Mouse (Mus musculus) heart, postnatal 0 days (tissue): Measurements from ENCODE around the gene Disp1. TPM values are rescaled to one million over a fixed set of nuclear protein-coding genes. Genes with fewer than 3 reads are reported as not detected.

Source experiments
- ATAC-seq: fragments of 200-750 bp; cut with Nextera tagmentation; 2 replicates; pipeline ENCODE4 v1.8.0; 2017; ENCODE audit warnings: low read depth, moderate number of reproducible peaks, moderate library complexity; ENCODE audit not compliant: insufficient read depth
- DNase-seq: peaks from one replicate; pipeline ENCODE4 v3.0.0-alpha.2; 2016; ENCODE audit warnings: low spot score
- H3K27ac ChIP-seq: fragments of 300-500 bp; sonication (generic); 2 replicates; pipeline ENCODE4 v1.5.1; 2014; ENCODE audit warnings: low read depth, mild to moderate bottlenecking
- H3K27me3 ChIP-seq: fragments of 300-500 bp; sonication (generic); 2 replicates; pipeline ENCODE4 v1.6.1; 2014; ENCODE audit warnings: low read length, mixed read lengths; ENCODE audit not compliant: control insufficient read depth, insufficient read depth
- H3K36me3 ChIP-seq: fragments of 300-500 bp; sonication (generic); replicated peaks from 2 replicates; pipeline ENCODE4 v1.6.1; 2014; ENCODE audit warnings: low read length, mixed read lengths; ENCODE audit not compliant: control insufficient read depth, insufficient read depth
- H3K4me1 ChIP-seq: fragments of 300-500 bp; sonication (generic); 2 replicates; pipeline ENCODE4 v1.6.1; 2014; ENCODE audit warnings: antibody characterized with exemption; ENCODE audit not compliant: control insufficient read depth, insufficient read depth
- H3K4me2 ChIP-seq: fragments of 300-500 bp; sonication (generic); 2 replicates; pipeline ENCODE4 v1.6.1; 2014; ENCODE audit warnings: low read depth, mild to moderate bottlenecking, low read length, moderate library complexity
- H3K4me3 ChIP-seq: fragments of 300-500 bp; sonication (generic); 2 replicates; pipeline ENCODE4 v1.5.1; 2014; ENCODE audit warnings: low read depth, low read length
- H3K9ac ChIP-seq: fragments of 300-500 bp; sonication (generic); replicated peaks from 2 replicates; pipeline ENCODE4 v1.6.1; 2014; ENCODE audit warnings: low read depth, low read length, mixed read lengths
- H3K9me3 ChIP-seq: fragments of 300-500 bp; sonication (generic); replicated peaks from 2 replicates; pipeline ENCODE4 v1.6.1; 2016; ENCODE audit warnings: low read length; ENCODE audit not compliant: control insufficient read depth
- CTCF ChIP-seq: IDR thresholded peaks from 2 replicates; pipeline ENCODE4 v1.5.1; 2016; ENCODE audit warnings: antibody characterized with exemption, control low read depth, low read depth
- EP300 ChIP-seq: IDR thresholded peaks from 2 replicates; pipeline ENCODE4 v1.6.1; 2016; ENCODE audit warnings: antibody characterized with exemption, low read depth
- WGBS: fragments of 180-500 bp; shearing (Covaris S2); extraction: QIAGEN DNeasy Blood & Tissue Kit; methylation state at CpG from one replicate; pipeline ENCODE4 v1.1.7; 2014; 5-methylcytosine and 5-hydroxymethylcytosine counted together
- polyA plus RNA-seq: library from polyadenylated mRNA; unstranded; fragments of >200 nt; fragmentation: Nextera tagmentation; extraction: Ambion mirVana; gene quantifications from 2 replicates; pipeline ENCODE4 v1.2.1, GENCODE M21; 2015
- total RNA-seq: library from RNA; depleted of rRNA; stranded (reverse); fragments of >200 nt; gene quantifications from 2 replicates; pipeline ENCODE4 v1.2.3, GENCODE M21; 2014; ENCODE audit warnings: low replicate concordance

The Disp1 gene
- total and polyA plus RNA-seq, 2 experiments from 2014 or later = 5.8 to 8.1 TPM

DNA sequence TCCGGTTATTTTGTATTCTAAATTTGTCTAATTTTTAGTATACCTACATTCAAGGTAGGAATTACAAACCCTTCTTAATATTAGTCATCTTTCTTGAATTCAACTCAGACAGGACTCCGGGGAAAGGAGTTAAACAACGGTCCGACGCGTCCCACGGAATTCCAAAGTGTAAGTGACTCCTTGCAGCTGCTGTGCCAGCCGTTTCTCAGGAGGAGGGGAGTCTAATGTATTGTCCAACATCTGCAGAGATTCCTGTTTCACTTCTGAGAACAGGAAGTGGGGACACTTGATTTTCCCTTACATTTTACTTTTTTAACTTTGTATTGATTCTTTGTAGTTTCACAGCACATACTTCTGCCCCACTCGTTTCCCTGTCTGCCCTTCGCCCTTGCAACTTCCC lies 104.9 kb downstream of the Disp1 start:
- H3K4me1 ChIP-seq = peaks cover 19% of the 10 kb centered on the region
- 58% methylated on average over 10 of the region's 10 CpGs for WGBS
- H3K9me3 ChIP-seq = no peaks in the 10 kb centered on the region
- no peak overlapping the region for H3K27ac ChIP-seq
- H3K9ac ChIP-seq = no peak overlapping the region
- H3K36me3 ChIP-seq = no peaks in the 10 kb centered on the region
- TF ChIP-seq EP300 (no peak), CTCF (no peak)
- no peak overlapping the region for H3K4me3 ChIP-seq
- DNase-seq (no peak), ATAC-seq (no peak)
- H3K27me3 ChIP-seq = no peaks in the 10 kb centered on the region
- no peak overlapping the region for H3K4me2 ChIP-seq

DNA sequence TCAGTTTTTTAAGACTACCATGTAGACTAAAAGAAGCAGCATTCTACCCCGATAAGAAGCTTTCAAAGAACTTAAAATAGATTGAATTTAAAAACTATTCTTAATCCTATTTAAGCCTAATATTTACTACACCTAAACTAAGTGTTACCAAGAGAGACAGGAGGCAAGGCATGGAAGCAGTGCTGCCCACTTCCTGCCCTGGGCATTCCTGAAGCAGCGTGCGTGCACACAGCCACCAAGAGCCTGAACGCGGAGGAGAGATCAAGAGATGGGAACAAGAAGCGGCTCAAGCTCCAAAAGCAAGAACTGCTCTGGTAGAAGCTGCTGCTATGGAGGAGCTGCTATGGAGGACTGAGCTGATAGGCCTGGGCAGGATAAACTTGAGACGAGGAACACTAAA lies 106.2 kb downstream of the Disp1 start:
- H3K4me2 ChIP-seq = no peak overlapping the region
- H3K27ac ChIP-seq = no peak overlapping the region
- H3K9ac ChIP-seq = no peak overlapping the region
- H3K9me3 ChIP-seq = no peaks in the 10 kb centered on the region
- ATAC-seq (no peak), DNase-seq (no peak)
- TF ChIP-seq CTCF = no peak
- no peak for TF ChIP-seq EP300
- H3K4me3 ChIP-seq = no peak overlapping the region
- H3K4me1 ChIP-seq = peaks cover 19% of the 10 kb centered on the region
- H3K36me3 ChIP-seq = no peaks in the 10 kb centered on the region
- no peaks in the 10 kb centered on the region for H3K27me3 ChIP-seq
- WGBS = 74% methylated on average over 7 of the region's 7 CpGs

DNA sequence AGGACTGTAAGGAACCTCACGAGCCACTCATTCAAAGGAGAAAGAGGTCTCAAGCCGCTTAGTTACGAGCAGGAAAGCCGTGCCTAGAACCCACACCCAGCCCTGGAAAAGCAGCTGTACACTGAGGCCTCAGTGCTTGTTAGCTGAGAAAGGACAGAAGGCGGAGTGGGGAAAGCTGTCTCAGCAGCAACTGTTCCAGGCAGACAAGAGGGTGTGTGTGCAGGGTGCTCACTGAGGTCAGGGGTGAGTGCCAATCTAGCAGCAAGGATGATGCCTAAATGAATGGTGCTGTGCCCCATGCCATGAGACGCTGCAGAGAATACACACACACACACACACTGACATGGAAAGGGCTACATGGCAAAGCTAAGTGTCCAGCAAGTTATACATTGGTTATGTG lies 106.8 kb downstream of the Disp1 start:
- no peak overlapping the region for H3K27ac ChIP-seq
- no peaks in the 10 kb centered on the region for H3K27me3 ChIP-seq
- DNase-seq (no peak), ATAC-seq (no peak)
- no peaks in the 10 kb centered on the region for H3K36me3 ChIP-seq
- H3K9me3 ChIP-seq = no peaks in the 10 kb centered on the region
- no peak overlapping the region for H3K4me2 ChIP-seq
- H3K9ac ChIP-seq = no peak overlapping the region
- 86% methylated on average over 6 of the region's 6 CpGs for WGBS
- H3K4me3 ChIP-seq = no peak overlapping the region
- TF ChIP-seq CTCF (no peak), EP300 (no peak)
- H3K4me1 ChIP-seq = peaks cover 19% of the 10 kb centered on the region

DNA sequence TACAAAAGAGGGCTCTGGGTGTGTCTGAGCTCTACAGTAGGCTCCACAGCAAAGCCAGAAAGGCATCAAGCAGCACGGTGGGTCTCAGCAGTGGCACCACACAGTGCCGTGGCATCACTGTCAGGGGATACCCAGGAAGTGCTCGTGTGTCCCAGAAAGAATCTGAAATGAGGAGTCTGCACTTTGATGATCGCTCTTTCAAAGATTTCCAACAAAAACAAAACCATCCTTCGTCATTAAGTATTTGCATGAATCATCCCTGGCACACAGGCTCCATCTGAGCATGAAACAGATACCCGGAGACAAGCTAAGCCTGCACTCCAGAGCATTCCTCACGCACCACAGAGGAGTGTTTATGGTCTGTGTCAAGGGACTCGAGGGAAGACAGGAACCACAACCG lies 107.8 kb downstream of the Disp1 start:
- ATAC-seq = no peak
- H3K4me1 ChIP-seq = peaks cover 15% of the 10 kb centered on the region
- WGBS = 43% methylated on average over 9 of the region's 9 CpGs

DNA sequence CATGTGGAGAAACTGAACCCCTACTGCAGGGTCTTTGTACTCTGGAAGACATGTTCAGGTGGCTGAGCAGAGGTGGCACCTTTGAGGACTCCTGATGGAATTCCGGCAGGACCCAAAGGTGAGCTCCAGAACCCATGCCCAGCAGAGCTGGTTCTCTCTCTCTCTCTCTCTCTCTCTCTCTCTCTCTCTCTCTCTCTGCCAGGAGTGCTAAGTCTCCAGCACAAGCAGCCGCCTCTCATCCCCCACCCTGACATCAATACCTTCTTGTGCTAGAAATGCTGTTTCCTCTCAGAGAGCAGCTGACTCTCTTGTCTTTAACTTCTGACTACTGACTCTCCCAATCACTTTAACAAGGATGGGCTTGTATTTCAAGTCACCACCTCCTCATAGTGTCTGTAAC lies 113.8 kb downstream of the Disp1 start:
- H3K36me3 ChIP-seq = no peaks in the 10 kb centered on the region
- no peak overlapping the region for H3K9ac ChIP-seq
- H3K4me3 ChIP-seq = no peak overlapping the region
- H3K27me3 ChIP-seq = no peaks in the 10 kb centered on the region
- no peak overlapping the region for H3K4me2 ChIP-seq
- DNase-seq (no peak), ATAC-seq (no peak)
- WGBS = 76% methylated on average over 2 of the region's 2 CpGs
- TF ChIP-seq EP300 = no peak
- TF ChIP-seq CTCF = no peak
- no peak overlapping the region for H3K27ac ChIP-seq
- no peaks in the 10 kb centered on the region for H3K9me3 ChIP-seq
- H3K4me1 ChIP-seq = peaks cover 2% of the 10 kb centered on the region

More for the DNA sequence above, 107.8 kb downstream of the Disp1 start:
- Histone ChIP-seq H3K9me3 (no peaks in the 10 kb centered on the region), H3K36me3 (no peaks in the 10 kb centered on the region), H3K27ac (no peak overlapping the region), H3K4me2 (no peak overlapping the region), H3K27me3 (no peaks in the 10 kb centered on the region), H3K9ac (no peak overlapping the region), H3K4me3 (no peak overlapping the region)
- DNase-seq = no peak
- TF ChIP-seq EP300 (no peak), CTCF (no peak)

DNA sequence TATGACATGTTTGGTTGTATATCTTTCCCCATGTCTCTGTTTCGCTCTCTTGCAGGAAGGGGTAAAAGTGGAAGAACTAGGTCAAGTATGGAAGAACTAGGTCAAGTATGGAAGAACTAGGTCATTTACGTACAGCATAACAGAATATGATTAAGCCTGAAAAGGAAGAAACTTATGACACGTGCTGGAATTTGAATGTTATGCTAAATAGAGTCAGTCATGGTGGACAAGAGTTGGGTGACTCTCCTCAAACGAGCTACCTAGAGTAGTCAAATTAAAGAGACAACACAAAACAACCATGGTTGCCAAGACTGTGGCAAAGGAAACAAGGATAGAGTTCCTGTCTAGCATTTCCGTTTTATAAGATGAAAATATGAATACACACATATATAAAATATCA lies 116.6 kb downstream of the Disp1 start:
- Histone ChIP-seq H3K4me3 (no peak overlapping the region), H3K4me2 (no peak overlapping the region), H3K4me1 (no peaks in the 10 kb centered on the region), H3K9ac (no peak overlapping the region), H3K27me3 (no peaks in the 10 kb centered on the region), H3K9me3 (no peaks in the 10 kb centered on the region), H3K36me3 (no peaks in the 10 kb centered on the region), H3K27ac (no peak overlapping the region)
- DNase-seq = no peak
- TF ChIP-seq CTCF (no peak), EP300 (no peak)
- WGBS = 85% methylated on average over 5 of the region's 5 CpGs
- no peak for ATAC-seq
